Mouse (Mus musculus) myocyte (in vitro differentiated cells): ENCODE results near the gene Rnf181.

Source experiments
- CEBPB ChIP-seq: IDR thresholded peaks from 2 replicates; pipeline ENCODE4 v1.6.1; 2011; ENCODE audit warnings: mild to moderate bottlenecking, moderate library complexity; ENCODE audit not compliant: poor library complexity, insufficient read depth, severe bottlenecking
- E2F4 ChIP-seq: IDR thresholded peaks from one replicate; pipeline ENCODE4 v1.6.1; 2011; ENCODE audit warnings: mild to moderate bottlenecking, control low read depth, moderate library complexity; ENCODE audit not compliant: insufficient read depth
- MAX ChIP-seq: IDR thresholded peaks from one replicate; pipeline ENCODE4 v1.6.1; 2011; ENCODE audit warnings: low read depth, mild to moderate bottlenecking, control low read depth
- POLR2A ChIP-seq: IDR thresholded peaks from one replicate; pipeline ENCODE4 v1.6.1; 2011; ENCODE audit warnings: low read depth, mild to moderate bottlenecking, control low read depth, moderate library complexity; ENCODE audit not compliant: insufficient read length
- POLR2AphosphoS2 ChIP-seq: IDR thresholded peaks from one replicate; pipeline ENCODE4 v1.6.1; 2011; ENCODE audit warnings: low read depth, control low read depth; ENCODE audit not compliant: insufficient read length
- REST ChIP-seq: IDR thresholded peaks from one replicate; pipeline ENCODE4 v1.6.1; 2011; ENCODE audit warnings: mild to moderate bottlenecking, control low read depth, moderate library complexity; ENCODE audit not compliant: insufficient read depth, insufficient read length
- SRF ChIP-seq: IDR thresholded peaks from one replicate; pipeline ENCODE4 v1.6.1; 2011; ENCODE audit warnings: low read depth; ENCODE audit not compliant: control insufficient read depth, insufficient read length
- TCF3 ChIP-seq: IDR thresholded peaks from one replicate; pipeline ENCODE4 v1.6.1; 2011; ENCODE audit warnings: low read depth, control low read depth; ENCODE audit not compliant: insufficient read length

- no peak for TF ChIP-seq MAX
- TF ChIP-seq POLR2A: no peak
- TF ChIP-seq CEBPB: no peak
- TF ChIP-seq POLR2AphosphoS2: no peak
- no peak for TF ChIP-seq E2F4
- no peak for TF ChIP-seq SRF
- TF ChIP-seq TCF3: no peak
- TF ChIP-seq REST: no peak
Observed at GRCm38 (mm10) chr6:72392341-72392740, 25.6 kb upstream of the Rnf181 start.
